Mouse (Mus musculus) heart, postnatal 0 days (tissue): ENCODE data around the gene Gm44579.

ENCODE experiments used
- CTCF ChIP-seq: IDR thresholded peaks from 2 replicates; pipeline ENCODE4 v1.5.1; 2016; ENCODE audit warnings: antibody characterized with exemption, control low read depth, low read depth
- EP300 ChIP-seq: IDR thresholded peaks from 2 replicates; pipeline ENCODE4 v1.6.1; 2016; ENCODE audit warnings: antibody characterized with exemption, low read depth

DNA sequence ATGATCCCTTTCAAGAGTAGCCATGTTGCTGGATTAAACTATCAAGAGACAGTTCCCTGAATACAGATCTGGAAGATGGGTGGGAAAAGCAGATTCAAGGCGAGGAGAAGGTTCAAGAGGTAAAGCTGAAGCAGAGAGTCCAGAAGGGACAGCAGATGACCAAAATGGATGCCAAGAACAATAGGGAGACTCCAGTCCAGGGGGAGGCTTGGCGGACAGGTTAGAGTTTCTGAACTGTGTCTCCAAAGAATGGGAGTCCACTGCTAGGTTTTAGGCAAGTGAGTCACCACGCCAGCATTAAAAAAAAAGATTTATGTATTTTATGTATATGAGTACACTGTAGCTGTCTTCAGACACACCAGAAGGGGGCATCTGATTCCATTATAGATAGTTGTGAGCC is 66.1 kb downstream of the Gm44579 start:
- TF ChIP-seq CTCF (no peak), EP300 (no peak)
